Mouse (Mus musculus) frontal cortex, postnatal 10 days (tissue): ENCODE data around the gene Nkx2-5.
A peak's percentile ranks its signal among the peaks of the same experiment; 100 is the strongest.

Source experiments
- DNase-seq, 2 experiments: peaks; one replicate each; pipeline ENCODE4 v3.0.0; 2022; ENCODE audit warnings: low spot score in 2 of 2, mixed read lengths in 1 of 2

Nkx2-5 gene

DNA sequence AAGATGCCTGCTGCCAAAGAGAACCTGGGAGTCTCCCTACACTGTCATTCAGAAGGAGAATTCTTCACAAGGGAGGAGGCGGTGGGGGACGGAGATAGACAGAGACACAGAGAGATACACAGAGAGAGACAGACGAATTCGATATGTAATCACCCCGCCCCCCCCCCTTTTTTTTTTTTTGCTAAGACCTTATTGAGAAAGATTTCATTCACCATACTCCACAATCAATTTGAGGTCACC lies at the start of gene Nkx2-5:
TSS of gene Nkx2-5 (minus strand) at position 101 of the 240 bp plus-strand sequence.
- DNase-seq = no peak

GRCm38 (mm10) chr17:26894342-26894741 lies 49.5 kb upstream of the Nkx2-5 start:
- DNase-seq = no peak

DNA sequence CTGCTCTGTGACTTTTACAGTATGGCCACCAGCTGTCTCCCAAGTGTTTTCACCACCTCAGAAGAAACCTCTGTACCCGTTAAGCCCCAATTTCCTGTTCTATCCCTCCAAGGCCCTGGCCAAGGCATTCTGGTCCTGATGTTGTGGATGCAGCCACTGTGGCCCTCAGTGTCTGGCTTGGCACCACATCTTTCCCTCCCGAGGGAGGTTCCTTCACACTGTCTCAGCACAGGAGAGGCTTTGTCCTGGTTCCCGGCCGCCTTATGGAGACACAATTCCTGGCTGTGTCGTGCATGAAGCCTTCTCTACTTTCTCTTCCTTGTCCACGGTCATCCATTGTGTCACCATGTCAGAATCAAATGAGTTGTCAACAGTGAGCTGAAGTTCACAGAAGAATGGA lies 48.7 kb upstream of the Nkx2-5 start:
- no peak for DNase-seq

DNA sequence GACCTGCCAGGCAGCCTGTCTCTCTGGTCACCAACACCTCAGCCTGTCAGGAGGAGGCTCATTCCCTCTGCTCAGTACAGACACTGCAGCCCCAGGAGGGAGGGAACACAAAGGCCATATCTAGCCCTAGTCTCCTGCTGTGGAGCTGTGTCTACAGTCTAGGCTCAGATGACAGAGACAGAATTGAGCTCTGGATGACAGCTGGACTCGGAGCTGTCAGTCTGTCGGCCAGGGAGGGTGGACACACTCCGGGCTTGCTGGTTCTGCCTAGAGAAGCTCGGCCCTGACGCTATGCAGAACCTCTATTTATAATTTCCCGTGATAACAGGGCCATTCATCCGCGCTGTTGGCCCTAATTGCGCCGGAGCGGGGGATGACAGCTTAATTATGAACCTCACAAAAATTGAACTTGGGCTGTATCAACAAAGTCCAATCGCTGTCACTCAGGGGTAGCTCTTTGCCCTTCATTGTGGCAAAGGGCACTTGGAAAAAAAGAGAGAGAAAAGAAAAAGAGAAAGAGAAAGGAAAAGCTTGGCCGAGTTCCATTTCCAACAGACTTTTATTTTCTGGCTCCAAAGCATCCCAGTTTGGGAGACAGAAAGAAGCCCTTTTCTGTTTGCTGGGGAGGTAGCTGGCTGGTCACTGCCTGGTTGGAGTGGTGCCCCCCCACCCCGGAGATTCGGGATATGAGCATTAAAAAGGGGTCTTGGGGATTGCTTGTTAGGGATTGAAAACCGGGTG lies 48.0 kb upstream of the Nkx2-5 start:
- no peak for DNase-seq

GRCm38 (mm10) chr17:26887926-26888325 lies 43.1 kb upstream of the Nkx2-5 start:
- no peak for DNase-seq

GRCm38 (mm10) chr17:26886047-26886749 lies 41.4 kb upstream of the Nkx2-5 start:
- DNase-seq = peak; percentile 62 to 83

- DNase-seq = peak in 1 of 2 experiments; percentile 60
Observed at GRCm38 (mm10) chr17:26884995-26885926, 40.5 kb upstream of the Nkx2-5 start.

GRCm38 (mm10) chr17:26883585-26883984 lies 38.8 kb upstream of the Nkx2-5 start:
- DNase-seq = no peak

- DNase-seq = no peak
Observed at GRCm38 (mm10) chr17:26882706-26883105, 37.9 kb upstream of the Nkx2-5 start.

DNA sequence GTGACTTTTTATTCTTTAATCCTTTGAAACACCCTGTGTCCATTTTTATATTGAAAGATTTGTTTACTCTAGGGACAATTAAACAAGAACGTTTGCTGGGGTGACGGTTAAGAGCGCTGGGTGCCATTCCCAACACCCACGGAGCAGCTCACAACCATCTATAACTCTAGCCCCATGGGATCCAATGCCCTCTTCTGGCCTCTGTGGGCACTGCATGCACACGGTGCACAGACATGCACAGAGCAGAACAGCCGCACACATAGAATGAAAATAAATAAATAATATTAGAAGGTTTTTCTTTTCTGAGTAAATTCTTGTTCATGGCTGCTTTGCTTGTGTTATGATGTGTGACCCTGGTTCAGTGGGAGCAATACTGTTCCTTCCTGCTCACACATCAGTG lies 34.4 kb upstream of the Nkx2-5 start:
- no peak for DNase-seq

DNA sequence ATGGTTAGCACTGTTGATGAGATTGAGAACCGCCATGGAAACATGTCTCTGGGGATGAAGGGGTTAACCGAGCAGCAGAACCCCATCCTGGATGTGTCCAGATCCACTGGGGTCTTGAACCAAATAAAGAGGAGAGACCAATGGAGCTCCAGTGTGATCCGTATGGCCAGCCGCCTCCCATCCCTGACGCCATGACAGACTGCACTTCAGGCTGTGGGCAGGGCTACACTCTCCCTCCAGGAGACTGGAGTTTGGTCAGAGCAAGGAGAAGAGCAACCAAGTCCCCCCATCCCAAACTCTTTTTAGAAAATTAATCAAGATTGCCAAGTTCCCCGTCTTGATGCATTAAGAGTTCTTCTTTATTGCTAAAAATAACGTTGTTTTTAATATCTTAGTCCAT lies 33.1 kb upstream of the Nkx2-5 start:
- DNase-seq = no peak

DNA sequence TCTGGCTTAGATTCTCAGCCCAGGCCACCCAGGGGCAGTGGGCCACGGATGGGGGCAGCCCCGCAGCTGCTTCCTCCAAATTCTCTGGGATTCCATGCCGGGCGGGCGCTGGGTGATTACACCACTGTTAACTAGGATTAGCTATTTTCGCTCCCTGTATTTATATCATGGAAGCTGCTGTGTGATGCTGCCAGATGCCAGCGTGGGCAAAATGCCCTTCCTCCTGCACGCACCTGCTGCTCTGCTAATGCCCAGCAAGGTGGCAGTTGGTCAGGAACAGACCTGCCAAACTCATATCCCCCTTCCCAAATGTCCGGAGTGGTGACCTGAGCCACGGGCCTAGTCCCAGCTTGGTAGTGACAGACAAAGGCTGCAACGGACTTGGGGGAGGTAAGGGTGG lies 29.7 kb upstream of the Nkx2-5 start:
- DNase-seq = no peak

- DNase-seq = no peak
Observed at GRCm38 (mm10) chr17:26873502-26873901, 28.7 kb upstream of the Nkx2-5 start.

GRCm38 (mm10) chr17:26872870-26873269 lies 28.1 kb upstream of the Nkx2-5 start:
- no peak for DNase-seq

- no peak for DNase-seq
Observed at GRCm38 (mm10) chr17:26868756-26869155, 23.9 kb upstream of the Nkx2-5 start.

GRCm38 (mm10) chr17:26865156-26865555 lies 20.3 kb upstream of the Nkx2-5 start:
- DNase-seq = no peak

DNA sequence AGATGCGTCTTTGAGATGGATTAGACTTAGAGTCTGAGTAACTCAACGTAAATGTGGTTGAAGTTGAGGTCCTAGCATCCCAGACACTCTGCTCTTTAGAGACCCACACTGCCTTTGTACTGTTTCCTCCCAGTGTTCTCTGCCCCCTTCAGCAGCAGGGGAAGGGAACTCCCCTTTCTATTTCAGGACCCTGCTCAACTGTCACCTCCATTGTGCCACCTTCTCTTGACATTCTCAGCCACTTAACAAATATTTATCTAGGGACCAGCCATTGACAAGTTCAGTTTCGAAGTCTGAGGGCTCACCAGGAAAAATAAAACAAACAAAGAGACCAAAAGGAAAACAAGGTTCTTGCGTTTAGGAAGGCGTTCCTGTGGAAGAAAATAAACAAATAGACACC lies 19.5 kb upstream of the Nkx2-5 start:
- no peak for DNase-seq

DNA sequence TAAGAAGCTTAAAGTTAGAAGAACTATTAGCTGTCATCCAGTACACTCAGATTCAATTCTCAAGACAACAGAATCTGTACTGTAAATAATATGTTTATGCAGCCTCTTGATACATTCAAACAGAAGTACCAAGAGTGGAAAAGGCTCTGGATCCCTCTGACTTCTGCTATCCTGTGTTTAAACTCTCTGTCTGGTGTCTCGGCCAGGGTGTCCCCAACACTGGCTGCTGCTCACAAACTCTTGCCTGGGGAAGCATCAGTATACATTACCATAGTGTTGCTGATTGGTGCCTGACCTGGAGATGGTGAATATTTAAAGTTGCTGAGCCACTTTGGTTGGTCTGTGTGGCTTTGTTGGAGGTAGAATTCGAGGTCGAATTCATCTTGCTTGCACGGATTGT lies 17.0 kb upstream of the Nkx2-5 start:
- DNase-seq = no peak

- DNase-seq = no peak
Observed at GRCm38 (mm10) chr17:26861383-26861782, 16.6 kb upstream of the Nkx2-5 start.

DNA sequence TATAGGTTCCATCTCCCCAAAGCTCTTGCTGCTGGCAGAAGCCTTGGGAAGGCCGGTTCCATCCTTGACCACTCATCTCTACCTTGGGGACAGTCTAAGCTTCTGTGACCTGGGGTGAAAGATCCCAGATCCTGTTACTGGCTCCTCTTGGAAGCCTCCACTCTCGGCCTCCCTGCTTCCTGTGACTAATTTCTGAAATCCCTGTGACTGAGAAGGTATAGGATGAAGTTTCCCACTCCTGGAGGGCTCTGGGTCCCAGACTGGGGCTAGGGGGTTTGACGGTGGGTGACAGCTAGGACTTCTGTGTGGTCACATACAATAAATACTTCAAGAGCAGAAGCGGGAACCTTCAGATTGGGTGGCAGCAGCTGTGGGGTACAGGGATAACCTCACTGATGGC lies 16.1 kb upstream of the Nkx2-5 start:
- DNase-seq = no peak

DNA sequence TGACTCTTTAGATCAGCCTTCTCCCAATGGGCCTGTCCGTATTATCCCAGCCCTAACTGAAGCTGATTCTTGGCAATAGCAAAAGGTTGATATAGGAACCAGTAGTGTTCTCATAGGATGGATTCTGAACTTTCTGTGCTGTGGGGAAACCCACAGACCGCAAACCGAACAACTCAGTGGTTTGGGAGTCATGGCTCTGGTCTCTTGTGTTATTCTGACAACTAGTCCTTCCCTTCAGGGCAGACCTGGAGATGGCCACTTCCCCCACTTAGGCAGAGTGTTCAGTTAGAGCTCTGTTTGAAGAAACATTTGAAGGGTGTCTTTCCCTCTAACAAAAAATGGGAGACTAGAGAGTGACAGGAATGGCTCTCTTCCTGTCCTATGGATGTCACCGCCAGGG lies 7.5 kb upstream of the Nkx2-5 start:
- DNase-seq = no peak

- DNase-seq = no peak
Observed at GRCm38 (mm10) chr17:26851136-26851460, 6.3 kb upstream of the Nkx2-5 start.
